Mouse (Mus musculus): ENCODE data around the gene Glb1l.

- TF ChIP-seq GATA1 (IDR thresholded peaks at IDR 0.05; ENCODE audit: borderline replicate concordance, low read length) (no peak), CTCF (IDR thresholded peaks at IDR 0.05; ENCODE audit: low read depth, low read length) (no peak)
Observed at GRCm38 (mm10) chr1:75236117-75237050, 25.8 kb upstream of the Glb1l start, which contains the start of gene Dnajb2.

Measured in G1E (cell line).